Mouse (Mus musculus): ENCODE measurements around the gene Sema4f.

Gene Sema4f

GRCm38 (mm10) chr6:82916459-82916858 lies 23.1 kb downstream of the Sema4f start:
- CTCF ChIA-PET = no interaction called here

- CTCF ChIA-PET = no interaction called here
Observed at GRCm38 (mm10) chr6:82915889-82916288, 23.7 kb downstream of the Sema4f start.

GRCm38 (mm10) chr6:82913336-82914247 lies 26.0 kb downstream of the Sema4f start:
- CTCF ChIA-PET = no interaction called here

- CTCF ChIA-PET = interaction anchor here (0.6 kb wide), 1 partner anchor 12 kb away, joined by 14 read pairs; no protein-coding TSS in a partner anchor
Observed at GRCm38 (mm10) chr6:82911303-82911702, 28.3 kb downstream of the Sema4f start.

- CTCF ChIA-PET = no interaction called here
Observed at GRCm38 (mm10) chr6:82909136-82909855, 30.3 kb downstream of the Sema4f start.

GRCm38 (mm10) chr6:82908034-82908433 lies 31.5 kb downstream of the Sema4f start:
- CTCF ChIA-PET = no interaction called here

- CTCF ChIA-PET = interaction anchor here (0.6 kb wide), 1 partner anchor 28 kb away, joined by 12 read pairs; no protein-coding TSS in a partner anchor
Observed at GRCm38 (mm10) chr6:82906985-82907384, 32.6 kb downstream of the Sema4f start.

GRCm38 (mm10) chr6:82902559-82902958 lies 37.0 kb downstream of the Sema4f start:
- CTCF ChIA-PET = no interaction called here

GRCm38 (mm10) chr6:82898745-82899144 lies 40.8 kb downstream of the Sema4f start:
- CTCF ChIA-PET = no interaction called here

- CTCF ChIA-PET = no interaction called here
Observed at GRCm38 (mm10) chr6:82898227-82898626, 41.3 kb downstream of the Sema4f start.

GRCm38 (mm10) chr6:82897311-82897710 lies 42.3 kb downstream of the Sema4f start:
- CTCF ChIA-PET = no interaction called here

GRCm38 (mm10) chr6:82893415-82893814 lies 46.2 kb downstream of the Sema4f start:
- CTCF ChIA-PET = no interaction called here

GRCm38 (mm10) chr6:82892540-82892939 lies 47.0 kb downstream of the Sema4f start:
- CTCF ChIA-PET = no interaction called here

GRCm38 (mm10) chr6:82891488-82891887 lies 48.1 kb downstream of the Sema4f start:
- CTCF ChIA-PET = no interaction called here

- CTCF ChIA-PET = no interaction called here
Observed at GRCm38 (mm10) chr6:82886330-82886729, 53.2 kb downstream of the Sema4f start.

GRCm38 (mm10) chr6:82885909-82886308 lies 53.7 kb downstream of the Sema4f start:
- CTCF ChIA-PET = no interaction called here

GRCm38 (mm10) chr6:82885441-82885840 lies 54.1 kb downstream of the Sema4f start:
- CTCF ChIA-PET = no interaction called here

GRCm38 (mm10) chr6:82884570-82884969 lies 55.0 kb downstream of the Sema4f start:
- CTCF ChIA-PET = no interaction called here

- CTCF ChIA-PET = interaction anchor here (0.6 kb wide), 1 partner anchor 65 kb away, joined by 4 read pairs; the partner anchor contains the start of gene M1ap
Observed at GRCm38 (mm10) chr6:82881485-82882096, 58.0 kb downstream of the Sema4f start.

- CTCF ChIA-PET = interaction anchor here (0.6 kb wide), 1 partner anchor 66 kb away, joined by 4 read pairs; the partner anchor contains the start of gene M1ap
Observed at GRCm38 (mm10) chr6:82880807-82881206, 58.8 kb downstream of the Sema4f start.

GRCm38 (mm10) chr6:82879463-82880089 lies 60.0 kb downstream of the Sema4f start:
- CTCF ChIA-PET = interaction anchor here (0.6 kb wide), 2 partner anchors 27 to 179 kb away, joined by 7 to 12 read pairs; no protein-coding TSS in a partner anchor

- CTCF ChIA-PET = no interaction called here
Observed at GRCm38 (mm10) chr6:82875509-82875935, 64.0 kb downstream of the Sema4f start.
